Mouse (Mus musculus) left cerebral cortex, postnatal 4 days (tissue): ENCODE measurements at regions not wholly inside any gene's neighbourhood (a gene's known extent, or its start where the extent isn't known, plus 50 kb on each side); places are given as distances from the start of the nearest gene placed in this dataset.

Source experiments
- DNase-seq: peaks from one replicate; pipeline ENCODE4 v3.0.0-alpha.2; 2022
- intact Hi-C: fragments of 180-260 bp; cut with DNase I; formaldehyde crosslinking; loops from one replicate; pipeline ENCODE4 v1.15.1; 2025

GRCm38 (mm10) chr12:45745697-45746096 lies 671.2 kb upstream of the Stxbp6 start:
- no peak for DNase-seq
- intact Hi-C loops: no loop called here

- intact Hi-C loops: no loop called here
- no peak for DNase-seq
Measured at GRCm38 (mm10) chr12:45744619-45745018, 670.1 kb upstream of the Stxbp6 start.

- peak; percentile 5 for DNase-seq
- intact Hi-C loops: no loop called here
Measured at GRCm38 (mm10) chr12:45733661-45734060, 659.2 kb upstream of the Stxbp6 start.

- intact Hi-C loops: no loop called here
- DNase-seq: no peak
Measured at GRCm38 (mm10) chr12:45724565-45725370, 650.3 kb upstream of the Stxbp6 start.

- intact Hi-C loops: no loop called here
- DNase-seq: no peak
Measured at GRCm38 (mm10) chr12:45711351-45711750, 636.8 kb upstream of the Stxbp6 start.

GRCm38 (mm10) chr12:45710766-45711165 lies 636.3 kb upstream of the Stxbp6 start:
- intact Hi-C loops: no loop called here
- DNase-seq: no peak

GRCm38 (mm10) chr12:45689291-45689690 lies 614.8 kb upstream of the Stxbp6 start:
- no peak for DNase-seq
- intact Hi-C loops: no loop called here

GRCm38 (mm10) chr12:45686765-45687164 lies 612.3 kb upstream of the Stxbp6 start:
- intact Hi-C loops: no loop called here

GRCm38 (mm10) chr12:45672361-45672760 lies 597.9 kb upstream of the Stxbp6 start:
- DNase-seq: no peak
- intact Hi-C loops: no loop called here

More at GRCm38 (mm10) chr12:45686765-45687164, 612.3 kb upstream of the Stxbp6 start:
- DNase-seq: no peak

- intact Hi-C loops: no loop called here
- no peak for DNase-seq
Measured at GRCm38 (mm10) chr12:45671554-45671948, 597.0 kb upstream of the Stxbp6 start.

- intact Hi-C loops: no loop called here
- no peak for DNase-seq
Measured at GRCm38 (mm10) chr12:45670874-45671553, 596.5 kb upstream of the Stxbp6 start.

GRCm38 (mm10) chr12:45670246-45670873 lies 595.9 kb upstream of the Stxbp6 start:
- intact Hi-C loops: no loop called here
- DNase-seq: no peak

- no peak for DNase-seq
- intact Hi-C loops: no loop called here
Measured at GRCm38 (mm10) chr12:45659612-45660011, 585.1 kb upstream of the Stxbp6 start.

GRCm38 (mm10) chr12:45656574-45656973 lies 582.1 kb upstream of the Stxbp6 start:
- intact Hi-C loops: no loop called here
- DNase-seq: no peak

GRCm38 (mm10) chr12:45648654-45649053 lies 574.1 kb upstream of the Stxbp6 start:
- intact Hi-C loops: no loop called here
- no peak for DNase-seq

GRCm38 (mm10) chr12:45644180-45644579 lies 569.7 kb upstream of the Stxbp6 start:
- no peak for DNase-seq
- intact Hi-C loops: no loop called here

- intact Hi-C loops: no loop called here
- DNase-seq: no peak
Measured at GRCm38 (mm10) chr12:45622830-45623229, 548.3 kb upstream of the Stxbp6 start.

GRCm38 (mm10) chr12:45620056-45620455 lies 545.5 kb upstream of the Stxbp6 start:
- DNase-seq: no peak

GRCm38 (mm10) chr12:45614509-45615150 lies 540.1 kb upstream of the Stxbp6 start:
- DNase-seq: no peak
- intact Hi-C loops: no loop called here

More at GRCm38 (mm10) chr12:45620056-45620455, 545.5 kb upstream of the Stxbp6 start:
- intact Hi-C loops: no loop called here

GRCm38 (mm10) chr12:45614074-45614473 lies 539.6 kb upstream of the Stxbp6 start:
- intact Hi-C loops: no loop called here
- DNase-seq: no peak

GRCm38 (mm10) chr12:45599443-45599842 lies 524.9 kb upstream of the Stxbp6 start:
- DNase-seq: no peak
- intact Hi-C loops: no loop called here
